Mouse (Mus musculus) heart, embryonic 13.5 days (tissue): ENCODE measurements at regions not wholly inside any gene's neighbourhood (a gene's known extent, or its start where the extent isn't known, plus 50 kb on each side); places are given as distances from the start of the nearest gene placed in this dataset.

Experiments
- ATAC-seq: fragments of 200-750 bp; cut with Nextera tagmentation; 2 replicates; pipeline ENCODE4 v1.8.0; 2017; ENCODE audit warnings: moderate TSS enrichment; ENCODE audit not compliant: insufficient number of reproducible peaks, low FRiP score, low TSS enrichment; ENCODE audit errors: extremely low read depth
- H3K27ac ChIP-seq: fragments of 300-500 bp; sonication (generic); replicated peaks from 2 replicates; pipeline ENCODE4 v1.5.1; 2015; ENCODE audit warnings: moderate library complexity, mild to moderate bottlenecking, inconsistent platforms
- H3K27me3 ChIP-seq: fragments of 300-500 bp; sonication (generic); replicated peaks from 2 replicates; pipeline ENCODE4 v1.6.1; 2015; ENCODE audit warnings: mild to moderate bottlenecking, inconsistent platforms
- H3K36me3 ChIP-seq: fragments of 300-500 bp; sonication (generic); 2 replicates; pipeline ENCODE4 v1.6.1; 2015; ENCODE audit warnings: mild to moderate bottlenecking, inconsistent platforms
- H3K4me1 ChIP-seq: fragments of 300-500 bp; sonication (generic); 2 replicates; pipeline ENCODE4 v1.6.1; 2015; ENCODE audit warnings: inconsistent platforms
- H3K4me2 ChIP-seq: fragments of 300-500 bp; sonication (generic); 2 replicates; pipeline ENCODE4 v1.6.1; 2015; ENCODE audit warnings: inconsistent platforms, mild to moderate bottlenecking, moderate library complexity
- H3K4me3 ChIP-seq: fragments of 300-500 bp; sonication (generic); 2 replicates; pipeline ENCODE4 v1.5.1; 2015; ENCODE audit warnings: moderate library complexity, mild to moderate bottlenecking, inconsistent platforms
- H3K9ac ChIP-seq: fragments of 300-500 bp; sonication (generic); 2 replicates; pipeline ENCODE4 v1.6.1; 2015; ENCODE audit warnings: inconsistent platforms, mild to moderate bottlenecking, moderate library complexity
- H3K9me3 ChIP-seq: fragments of 300-500 bp; sonication (generic); 2 replicates; pipeline ENCODE4 v1.6.1; 2016; ENCODE audit warnings: inconsistent platforms
- WGBS: fragments of 180-500 bp; shearing (Covaris S2); methylation state at CpG from one replicate; pipeline ENCODE4 v1.1.7; 2015; ENCODE audit warnings: mixed read lengths; 5-methylcytosine and 5-hydroxymethylcytosine counted together

GRCm38 (mm10) chr2:170233426-170233825 is 85.5 kb upstream of the Zfp217 start:
- no peak overlapping the region for H3K9ac ChIP-seq
- H3K4me1 ChIP-seq, result peaks cover 7% of the 10 kb centered on the region; the same call in 1 of the 2 replicates
- H3K4me2 ChIP-seq, result no peak overlapping the region
- H3K27ac ChIP-seq, result no peak overlapping the region
- H3K4me3 ChIP-seq, result no peak overlapping the region
- H3K9me3 ChIP-seq, result no peaks in the 10 kb centered on the region
- 73% methylated on average over 4 of the region's 4 CpGs for WGBS
- no peaks in the 10 kb centered on the region for H3K36me3 ChIP-seq
- no peaks in the 10 kb centered on the region for H3K27me3 ChIP-seq
- no peak for ATAC-seq

GRCm38 (mm10) chr2:170229461-170230080 is 81.7 kb upstream of the Zfp217 start:
- no peaks in the 10 kb centered on the region for H3K27me3 ChIP-seq
- 69% methylated on average over 8 of the region's 8 CpGs for whole genome bisulfite sequencing
- ATAC-seq, result no peak; the same call in 1 of the 2 replicates

GRCm38 (mm10) chr2:170228318-170228994 is 80.6 kb upstream of the Zfp217 start:
- Histone ChIP-seq H3K27me3 (no peaks in the 10 kb centered on the region), H3K4me2 (no peak overlapping the region), H3K27ac (no peak overlapping the region), H3K9me3 (no peaks in the 10 kb centered on the region), H3K9ac (no peak overlapping the region), H3K4me3 (no peak overlapping the region), H3K36me3 (no peaks in the 10 kb centered on the region), H3K4me1 (peaks cover 10% of the 10 kb centered on the region)
- WGBS, result 87% methylated on average over 10 of the region's 10 CpGs
- no peak for ATAC-seq

More at GRCm38 (mm10) chr2:170229461-170230080, 81.7 kb upstream of the Zfp217 start:
- H3K4me2 ChIP-seq, result no peak overlapping the region
- H3K9me3 ChIP-seq, result no peaks in the 10 kb centered on the region
- no peak overlapping the region for H3K4me3 ChIP-seq
- H3K9ac ChIP-seq, result no peak overlapping the region
- peaks cover 7% of the 10 kb centered on the region; the same call in 1 of the 2 replicates for H3K4me1 ChIP-seq
- no peaks in the 10 kb centered on the region for H3K36me3 ChIP-seq
- no peak overlapping the region for H3K27ac ChIP-seq

- no peak for ATAC-seq
- Histone ChIP-seq H3K9me3 (no peaks in the 10 kb centered on the region), H3K4me3 (no peak overlapping the region), H3K27ac (peak overlapping the region; percentile 86), H3K9ac (no peak overlapping the region), H3K4me1 (peaks cover 48% of the 10 kb centered on the region), H3K36me3 (no peaks in the 10 kb centered on the region), H3K4me2 (no peak overlapping the region), H3K27me3 (no peaks in the 10 kb centered on the region)
- 76% methylated on average over 7 of the region's 7 CpGs for WGBS
These were observed 76.0 kb upstream of the Zfp217 start for GRCm38 (mm10) chr2:170223872-170224271.

GRCm38 (mm10) chr2:170222819-170223218 is 74.9 kb upstream of the Zfp217 start:
- H3K36me3 ChIP-seq, result no peaks in the 10 kb centered on the region
- H3K4me2 ChIP-seq, result peak overlapping the region; percentile 77
- H3K27me3 ChIP-seq, result no peaks in the 10 kb centered on the region
- H3K9ac ChIP-seq, result peak overlapping the region; percentile 62
- under 1% methylated on average over 6 of the region's 6 CpGs for WGBS
- H3K27ac ChIP-seq, result peak overlapping the region; percentile 86
- no peaks in the 10 kb centered on the region for H3K9me3 ChIP-seq
- H3K4me3 ChIP-seq, result peak overlapping the region; percentile 27
- H3K4me1 ChIP-seq, result peaks cover 57% of the 10 kb centered on the region
- ATAC-seq, result no peak

GRCm38 (mm10) chr2:170221994-170222535 is 74.2 kb upstream of the Zfp217 start:
- ATAC-seq, result no peak
- 13% methylated on average over 13 of the region's 13 CpGs for WGBS
- Histone ChIP-seq H3K9ac (peak overlapping the region; percentile 62), H3K36me3 (no peaks in the 10 kb centered on the region), H3K4me2 (peak overlapping the region; percentile 77), H3K4me3 (peak overlapping the region; percentile 27), H3K4me1 (peaks cover 59% of the 10 kb centered on the region), H3K27me3 (no peaks in the 10 kb centered on the region), H3K9me3 (no peaks in the 10 kb centered on the region), H3K27ac (peak overlapping the region; percentile 86)

GRCm38 (mm10) chr2:170220871-170221369 is 73.0 kb upstream of the Zfp217 start:
- H3K4me1 ChIP-seq, result peaks cover 59% of the 10 kb centered on the region

GRCm38 (mm10) chr2:170220443-170220842 is 72.5 kb upstream of the Zfp217 start:
- ATAC-seq, result no peak
- H3K27ac ChIP-seq, result peak overlapping the region; percentile 80
- WGBS, result 2% methylated on average over 11 of the region's 11 CpGs
- peaks cover 59% of the 10 kb centered on the region for H3K4me1 ChIP-seq
- H3K4me2 ChIP-seq, result peak overlapping the region; percentile 77
- H3K27me3 ChIP-seq, result no peaks in the 10 kb centered on the region
- H3K9ac ChIP-seq, result peak overlapping the region; percentile 79
- H3K36me3 ChIP-seq, result no peaks in the 10 kb centered on the region
- no peaks in the 10 kb centered on the region for H3K9me3 ChIP-seq
- peak overlapping the region; percentile 54 for H3K4me3 ChIP-seq

More at GRCm38 (mm10) chr2:170220871-170221369, 73.0 kb upstream of the Zfp217 start:
- Histone ChIP-seq H3K4me2 (peak overlapping the region; percentile 77), H3K9ac (peak overlapping the region; percentile 79), H3K27me3 (no peaks in the 10 kb centered on the region), H3K27ac (peak overlapping the region; percentile 80), H3K9me3 (no peaks in the 10 kb centered on the region), H3K36me3 (no peaks in the 10 kb centered on the region), H3K4me3 (peak overlapping the region; percentile 54)
- no peak for ATAC-seq
- WGBS, result 1% methylated on average over 20 of the region's 20 CpGs

GRCm38 (mm10) chr2:170219611-170220401 is 71.9 kb upstream of the Zfp217 start:
- H3K27me3 ChIP-seq, result no peaks in the 10 kb centered on the region
- H3K9ac ChIP-seq, result peak overlapping the region; percentile 79
- peak overlapping the region; percentile 77 for H3K4me2 ChIP-seq
- WGBS, result 3% methylated on average over 20 of the region's 20 CpGs
- H3K9me3 ChIP-seq, result 0 out of 2 replicates have a peak, but pooled peaks cover 5% of the 10 kb centered on the region
- no peak for ATAC-seq
- peaks cover 59% of the 10 kb centered on the region for H3K4me1 ChIP-seq
- H3K4me3 ChIP-seq, result peak overlapping the region; percentile 54
- H3K27ac ChIP-seq, result peak overlapping the region; percentile 80
- no peaks in the 10 kb centered on the region for H3K36me3 ChIP-seq

- peak overlapping the region; percentile 80 for H3K27ac ChIP-seq
- no peaks in the 10 kb centered on the region for H3K27me3 ChIP-seq
- WGBS, result under 1% methylated on average over 11 of the region's 11 CpGs
- H3K9ac ChIP-seq, result peak overlapping the region; percentile 79
- peaks cover 59% of the 10 kb centered on the region for H3K4me1 ChIP-seq
- H3K36me3 ChIP-seq, result no peaks in the 10 kb centered on the region
- 0 out of 2 replicates have a peak, but pooled peaks cover 6% of the 10 kb centered on the region for H3K9me3 ChIP-seq
- no peak for ATAC-seq
- peak overlapping the region; percentile 77 for H3K4me2 ChIP-seq
- peak overlapping the region; percentile 54 for H3K4me3 ChIP-seq
These were observed 71.3 kb upstream of the Zfp217 start for GRCm38 (mm10) chr2:170219161-170219581.
